Mouse (Mus musculus): ENCODE measurements around the gene Grpel1.

Gene Grpel1

GRCm38 (mm10) chr5:36515558-36515957 is 50.8 kb downstream of the Grpel1 start:
- no peak for DNase-seq

- DNase-seq = no peak
Observed at GRCm38 (mm10) chr5:36517596-36517995, 52.8 kb downstream of the Grpel1 start.

GRCm38 (mm10) chr5:36519751-36520150 is 55.0 kb downstream of the Grpel1 start:
- no peak for DNase-seq

- DNase-seq = no peak
Observed at GRCm38 (mm10) chr5:36522782-36523181, 58.0 kb downstream of the Grpel1 start.

- no peak for DNase-seq
Observed at GRCm38 (mm10) chr5:36523219-36523703, 58.5 kb downstream of the Grpel1 start.

All from spleen, adult 18-20 months (tissue).